Mouse (Mus musculus): Measurements from ENCODE around the gene Ston1.
A peak's percentile ranks its signal among the peaks of the same experiment; 100 is the strongest.

Ston1 gene

DNA sequence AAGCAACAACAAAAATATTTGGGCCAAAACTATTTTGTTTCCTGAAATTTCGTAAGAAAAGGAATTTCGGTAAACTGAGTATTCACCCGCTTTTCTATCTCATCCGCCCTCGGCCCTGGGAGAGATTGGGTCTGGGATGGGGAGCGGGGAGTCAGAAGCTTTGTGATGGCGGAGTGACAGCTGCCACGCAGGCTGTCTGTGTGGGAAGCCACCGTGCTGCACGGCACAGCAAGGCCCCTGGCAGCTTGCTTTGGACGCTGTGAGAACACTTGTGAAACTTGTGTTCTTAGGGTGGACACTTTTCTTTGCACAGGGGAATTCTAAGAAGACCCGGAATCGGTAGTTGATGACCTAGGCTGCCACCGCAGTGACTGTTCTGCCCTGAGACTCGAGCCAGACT is 10.1 kb upstream of the Ston1 start:
- DNase-seq (ENCODE audit: low spot score in 2 of 2) = no peak

GRCm38 (mm10) chr17:88588228-88588627 is 9.3 kb upstream of the Ston1 start:
- DNase-seq (ENCODE audit: low spot score in 2 of 2) = no peak

- DNase-seq (ENCODE audit: low spot score in 2 of 2) = no peak
Measured at GRCm38 (mm10) chr17:88590251-88590650, 7.2 kb upstream of the Ston1 start.

GRCm38 (mm10) chr17:88595071-88595470 is 2.4 kb upstream of the Ston1 start:
- DNase-seq (ENCODE audit: low spot score in 2 of 2) = no peak

- no peak for DNase-seq (ENCODE audit: low spot score in 2 of 2)
Measured at GRCm38 (mm10) chr17:88596068-88596467, 1.4 kb upstream of the Ston1 start.

- peak in 1 of 2 experiments; percentile 56 for DNase-seq (ENCODE audit: low spot score in 2 of 2)
Measured at GRCm38 (mm10) chr17:88596544-88597221, 801 bp upstream of the Ston1 start.

GRCm38 (mm10) chr17:88598056-88598420 is 554 bp downstream of the Ston1 start:
- DNase-seq (ENCODE audit: low spot score in 2 of 2) = no peak

GRCm38 (mm10) chr17:88598570-88599368 is 1.3 kb downstream of the Ston1 start:
- no peak for DNase-seq (ENCODE audit: low spot score in 2 of 2)

GRCm38 (mm10) chr17:88600492-88601026 is 3.1 kb downstream of the Ston1 start:
- DNase-seq (ENCODE audit: low spot score in 2 of 2) = no peak

DNA sequence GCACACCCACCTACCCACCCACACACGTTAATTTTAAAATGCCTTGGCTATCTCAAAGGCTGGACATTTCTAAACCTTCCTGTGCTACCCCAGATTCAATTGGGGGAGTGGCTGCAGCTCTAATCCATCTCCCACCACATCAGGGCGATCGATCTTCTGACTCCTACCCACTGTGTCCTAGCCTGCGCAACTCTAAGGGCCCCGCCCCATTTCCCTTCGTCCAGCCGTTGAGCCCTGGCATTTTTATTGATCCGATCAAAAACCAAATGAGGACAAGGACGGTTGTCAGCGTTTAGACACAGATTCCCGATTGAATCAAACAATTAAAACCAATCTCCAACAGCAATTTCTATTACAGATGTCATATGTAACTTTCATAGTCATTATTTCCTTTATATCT is 6.5 kb downstream of the Ston1 start:
- no peak for DNase-seq (ENCODE audit: low spot score in 2 of 2)

- no peak for DNase-seq (ENCODE audit: low spot score in 2 of 2)
Measured at GRCm38 (mm10) chr17:88606056-88606455, 8.6 kb downstream of the Ston1 start.

DNA sequence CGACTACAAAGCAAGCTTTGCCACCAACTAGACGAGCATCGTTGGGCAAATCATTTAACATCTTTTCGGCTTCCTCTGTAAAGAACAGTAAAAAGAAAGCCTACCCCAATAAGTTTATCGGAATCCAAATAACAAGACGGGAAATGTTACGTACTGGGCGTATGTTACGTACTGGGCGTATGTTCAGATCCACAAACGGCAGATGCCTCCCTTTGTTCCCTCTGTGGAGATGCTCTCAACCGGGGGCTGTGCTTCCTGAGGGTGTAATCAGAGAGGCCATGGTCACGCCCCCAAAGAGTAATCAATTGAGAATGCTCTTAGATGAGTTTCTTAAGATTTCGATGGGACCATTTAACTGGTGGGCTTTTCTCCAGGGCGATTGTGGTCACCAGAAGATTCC is 11.9 kb downstream of the Ston1 start:
- DNase-seq (ENCODE audit: low spot score in 2 of 2) = no peak

- DNase-seq (ENCODE audit: low spot score in 2 of 2) = no peak
Measured at GRCm38 (mm10) chr17:88611057-88611456, 13.6 kb downstream of the Ston1 start.

DNA sequence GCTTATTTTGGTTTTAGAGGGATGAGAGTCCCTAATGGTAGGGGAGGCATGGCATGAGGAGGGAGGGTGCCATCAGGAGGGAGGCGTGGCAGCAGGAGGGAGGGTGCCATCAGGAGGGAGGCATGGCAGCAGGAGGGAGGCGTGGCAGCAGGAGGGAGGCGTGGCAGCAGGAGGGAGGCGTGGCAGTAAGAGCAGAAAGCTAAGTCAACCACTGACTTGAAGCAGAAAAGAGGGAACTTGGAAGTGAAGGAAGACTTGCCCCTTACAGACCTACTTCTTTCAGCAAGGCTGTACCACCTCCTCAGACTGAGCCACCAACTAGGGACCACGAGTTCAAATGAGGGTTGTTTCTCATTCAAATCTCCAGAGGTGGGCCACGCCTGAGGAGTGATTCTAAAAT is 15.7 kb downstream of the Ston1 start:
- no peak for DNase-seq (ENCODE audit: low spot score in 2 of 2)

DNA sequence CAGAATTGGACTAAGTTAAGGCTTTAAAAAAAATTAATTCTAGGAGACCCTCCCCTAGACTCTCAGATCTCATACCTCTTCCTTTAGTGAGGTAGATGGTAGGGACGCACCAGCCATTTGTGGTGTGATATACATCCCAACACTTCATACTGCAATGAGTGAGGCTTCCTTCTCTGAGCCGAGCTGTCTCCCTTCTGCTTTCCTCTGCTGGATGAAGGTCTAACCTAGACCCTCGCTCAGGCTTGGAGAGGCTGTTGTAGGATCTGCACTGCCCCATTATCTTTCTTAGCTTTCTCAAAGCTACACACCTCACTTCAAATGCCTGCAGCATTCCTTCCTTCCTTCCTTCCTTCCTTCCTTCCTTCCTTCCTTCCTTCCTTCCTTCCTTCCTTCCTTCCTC is 16.2 kb downstream of the Ston1 start:
- DNase-seq (ENCODE audit: low spot score in 2 of 2) = no peak

DNA sequence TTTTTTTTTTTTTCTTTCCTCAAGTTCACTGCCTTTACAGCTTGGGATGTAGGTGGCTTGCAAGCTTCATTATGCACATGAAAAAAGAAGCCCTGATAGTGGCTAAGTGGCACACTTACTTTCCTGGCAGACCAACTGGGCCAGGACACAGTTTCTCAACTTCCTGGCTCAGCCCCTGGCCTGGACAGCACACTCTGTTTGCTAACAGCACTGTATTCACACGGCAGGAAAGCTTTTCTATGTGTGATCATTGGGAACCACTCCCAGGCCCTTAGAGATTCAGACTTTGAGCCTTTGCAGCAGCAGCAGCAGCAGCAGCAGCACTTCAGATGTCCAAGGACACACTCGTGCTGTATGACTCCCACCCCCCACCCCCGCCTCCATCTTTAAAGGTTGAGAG is 16.8 kb downstream of the Ston1 start:
- DNase-seq (ENCODE audit: low spot score in 2 of 2) = no peak

DNA sequence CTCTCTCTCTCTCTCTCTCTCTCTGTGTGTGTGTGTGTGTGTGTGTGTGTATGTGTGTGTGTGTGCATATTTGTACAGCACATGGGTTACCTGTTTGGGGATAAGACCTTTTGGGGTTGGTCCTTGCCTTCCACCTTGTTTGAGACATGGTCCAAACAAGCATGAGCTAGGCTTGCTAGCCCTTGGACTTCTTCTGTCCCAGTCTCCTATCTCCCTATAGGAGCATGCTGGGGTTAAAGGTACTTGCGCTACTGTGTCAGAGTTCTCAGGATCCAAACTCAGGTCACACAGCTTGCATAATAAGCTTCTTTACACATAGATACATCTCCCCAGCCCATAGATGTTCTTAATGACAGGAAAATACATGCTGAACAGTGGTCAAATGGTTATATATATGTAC is 17.2 kb downstream of the Ston1 start:
- DNase-seq (ENCODE audit: low spot score in 2 of 2) = no peak

DNA sequence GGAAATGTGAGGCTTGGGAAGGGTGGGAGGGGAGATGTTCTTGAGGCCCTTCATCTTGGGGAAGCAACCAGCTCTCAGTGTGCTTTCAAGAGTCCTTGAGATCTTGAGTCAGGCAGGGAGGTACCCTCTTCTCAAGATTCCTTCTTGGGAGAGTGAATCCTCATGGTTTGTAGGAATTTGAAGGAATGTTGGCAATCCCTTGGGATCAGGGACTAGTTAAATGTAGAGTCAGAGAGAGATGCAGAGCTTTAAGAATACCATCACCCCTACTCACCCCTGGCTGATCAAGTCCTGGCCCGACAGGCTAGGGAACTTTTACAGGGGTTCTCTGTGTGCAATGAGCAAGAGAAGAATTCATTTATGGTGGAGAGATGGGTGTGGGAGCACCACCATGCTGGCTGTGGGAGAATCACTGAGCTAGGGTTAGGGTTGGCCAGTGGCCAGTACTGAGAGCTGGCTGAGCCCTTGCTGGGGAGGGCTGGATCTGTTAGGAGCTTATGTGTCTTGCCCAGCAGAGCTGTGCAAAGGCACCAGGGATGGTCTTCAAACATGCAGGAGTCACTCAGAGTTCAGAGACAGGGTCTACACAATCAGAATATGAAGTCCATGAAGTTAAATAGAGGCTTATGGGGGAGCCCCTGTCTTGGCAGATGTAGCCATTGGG is 18.1 kb downstream of the Ston1 start:
- DNase-seq (ENCODE audit: low spot score in 2 of 2) = no peak

DNA sequence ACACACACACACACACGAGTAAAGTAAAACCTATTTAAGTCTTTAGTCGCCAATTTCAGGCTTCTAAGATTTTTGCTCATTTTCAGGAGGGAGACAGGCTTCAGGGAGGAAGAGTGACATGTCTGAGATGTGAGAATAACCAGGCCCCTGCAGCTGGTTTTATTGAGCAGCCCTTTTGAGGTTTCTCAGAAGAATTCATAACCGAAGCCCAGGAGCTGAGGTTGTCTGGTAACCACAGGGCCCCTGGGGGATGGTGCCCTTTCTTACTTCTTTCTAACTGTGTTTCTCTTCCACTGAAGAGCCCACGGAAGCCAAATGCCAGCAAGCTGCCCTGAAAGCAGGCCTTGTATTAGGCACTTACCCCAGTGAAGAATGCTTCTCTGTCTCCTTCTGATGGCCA is 23.5 kb downstream of the Ston1 start:
- no peak for DNase-seq (ENCODE audit: low spot score in 2 of 2)

- no peak for DNase-seq (ENCODE audit: low spot score in 2 of 2)
Measured at GRCm38 (mm10) chr17:88621374-88621773, 23.9 kb downstream of the Ston1 start.

GRCm38 (mm10) chr17:88622711-88623110 is 25.2 kb downstream of the Ston1 start:
- DNase-seq (ENCODE audit: low spot score in 2 of 2) = no peak

DNA sequence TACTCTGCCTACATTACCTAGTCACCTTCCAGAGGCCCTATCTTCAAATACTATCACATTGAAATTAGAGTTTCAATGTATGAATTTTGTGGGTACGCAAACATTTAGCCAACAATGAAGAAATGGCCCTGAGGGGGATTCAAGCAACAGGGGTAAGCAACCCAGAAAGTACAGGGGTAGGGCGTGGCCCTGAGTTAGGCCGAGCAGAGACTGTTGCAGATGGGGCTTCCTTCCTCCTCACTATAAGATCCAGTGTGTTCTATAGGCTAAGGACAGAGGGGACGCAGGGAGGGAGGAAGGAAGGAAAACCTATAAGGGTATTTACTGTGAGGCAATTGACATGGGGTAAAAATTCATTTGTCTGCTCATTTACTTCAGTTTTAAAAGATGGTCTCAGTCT is 26.9 kb downstream of the Ston1 start:
- no peak for DNase-seq (ENCODE audit: low spot score in 2 of 2)

- DNase-seq (ENCODE audit: low spot score in 2 of 2) = no peak
Measured at GRCm38 (mm10) chr17:88625350-88625749, 27.9 kb downstream of the Ston1 start.

Data from spleen, postnatal 4 days (tissue).